Mouse (Mus musculus) layer of hippocampus, adult 11-12 months (tissue): ENCODE data around the gene Slc34a3.
"Not testable (repeated sequence)": the region's sequence is repeated elsewhere in the genome, so short reads cannot be mapped to it uniquely, and the experiment has no call there.

Experiments
- DNase-seq: peaks from one replicate; pipeline ENCODE4 v3.0.0; 2022; ENCODE audit warnings: low spot score

Slc34a3 gene

GRCm38 (mm10) chr2:25234050-25234449 lies at the start of gene Slc34a3:
TSS of gene Slc34a3 (minus strand) at chr2:25234364.
- DNase-seq = no peak

- DNase-seq = peak; percentile 90
Measured at GRCm38 (mm10) chr2:25278928-25279882, 45.0 kb upstream of the Slc34a3 start.

DNA sequence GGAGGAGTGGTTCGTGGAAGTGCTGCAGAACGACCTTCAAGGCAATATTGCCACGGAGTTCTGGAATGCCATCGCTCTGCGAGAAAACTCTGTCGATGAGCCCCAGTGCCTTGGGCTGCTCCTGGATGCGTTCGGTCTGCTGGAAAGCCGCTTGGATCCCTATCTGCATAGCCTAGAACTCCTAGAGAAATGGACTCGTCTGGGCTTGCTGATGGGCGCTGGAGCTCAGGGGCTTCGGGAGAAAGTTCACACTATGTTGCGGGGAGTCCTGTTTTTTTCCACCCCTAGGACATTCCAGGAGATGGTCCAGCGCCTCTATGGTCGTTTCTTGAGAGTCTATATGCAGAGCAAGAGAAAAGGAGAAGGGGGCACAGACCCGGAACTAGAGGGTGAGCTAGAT lies 38.8 kb upstream of the Slc34a3 start:
- no peak for DNase-seq

- DNase-seq = no peak
Measured at GRCm38 (mm10) chr2:25272515-25272914, 38.4 kb upstream of the Slc34a3 start.

- peak; percentile 98 for DNase-seq
Measured at GRCm38 (mm10) chr2:25271827-25272511, 37.8 kb upstream of the Slc34a3 start, which contains the start of the genes Ssna1 and Anapc2. TSS of gene Ssna1 (minus strand) at chr2:25272438. TSS of gene Anapc2 (plus strand) at chr2:25272478.

DNA sequence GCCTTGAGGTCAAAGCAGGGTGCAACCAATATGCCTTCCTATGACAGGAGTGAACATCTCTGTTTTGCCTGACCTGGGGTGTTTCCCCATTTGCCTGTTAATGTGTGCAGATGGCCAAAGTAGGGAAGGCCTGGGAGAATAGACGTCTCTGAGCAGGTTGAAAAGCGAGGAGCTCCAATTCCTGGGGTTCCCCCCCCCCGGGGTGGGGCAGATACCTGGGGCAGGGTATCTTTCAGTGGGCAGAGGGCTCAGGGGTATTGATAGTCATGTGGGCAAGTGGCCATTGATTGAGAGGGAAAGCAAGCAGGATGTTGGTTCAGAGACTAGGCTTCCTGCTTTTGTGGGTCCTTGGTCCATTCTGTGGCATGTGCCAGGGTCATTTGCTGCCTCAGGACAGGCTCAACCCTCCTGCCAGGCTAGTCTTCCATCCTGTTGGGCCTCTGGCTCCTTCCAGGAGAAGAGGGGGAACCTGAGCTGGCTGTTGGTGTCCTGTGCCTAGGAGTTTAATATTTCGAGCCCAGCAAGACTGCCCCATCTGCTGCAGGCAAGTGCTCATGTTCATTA lies 33.7 kb upstream of the Slc34a3 start:
- DNase-seq = no peak

GRCm38 (mm10) chr2:25267241-25267640 lies 33.1 kb upstream of the Slc34a3 start:
- DNase-seq = peak; percentile 68

- DNase-seq = peak; percentile 84
Measured at GRCm38 (mm10) chr2:25266720-25267119, 32.6 kb upstream of the Slc34a3 start.

- peak; percentile 62 for DNase-seq
Measured at GRCm38 (mm10) chr2:25265897-25266656, 31.9 kb upstream of the Slc34a3 start.

- DNase-seq = no peak
Measured at GRCm38 (mm10) chr2:25264851-25265250, 30.7 kb upstream of the Slc34a3 start.

DNA sequence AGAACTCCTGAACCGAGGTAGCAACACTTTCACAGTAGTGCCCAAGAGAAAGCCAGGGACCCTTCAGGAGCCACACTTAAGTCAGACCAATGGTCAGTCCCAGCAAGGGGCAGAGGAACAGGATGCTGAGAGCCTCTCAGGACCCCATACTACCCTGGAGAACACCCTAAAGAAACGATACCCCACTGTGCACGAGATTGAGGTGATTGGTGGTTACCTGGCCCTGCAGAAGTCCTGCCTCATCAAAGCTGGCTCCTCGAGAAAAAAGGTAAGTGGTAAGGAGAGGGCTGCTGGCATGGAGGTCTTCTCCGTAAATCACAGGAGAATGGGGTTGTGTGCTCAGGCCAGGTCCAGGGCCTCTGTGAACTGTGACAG lies 30.1 kb upstream of the Slc34a3 start:
- DNase-seq = no peak

DNA sequence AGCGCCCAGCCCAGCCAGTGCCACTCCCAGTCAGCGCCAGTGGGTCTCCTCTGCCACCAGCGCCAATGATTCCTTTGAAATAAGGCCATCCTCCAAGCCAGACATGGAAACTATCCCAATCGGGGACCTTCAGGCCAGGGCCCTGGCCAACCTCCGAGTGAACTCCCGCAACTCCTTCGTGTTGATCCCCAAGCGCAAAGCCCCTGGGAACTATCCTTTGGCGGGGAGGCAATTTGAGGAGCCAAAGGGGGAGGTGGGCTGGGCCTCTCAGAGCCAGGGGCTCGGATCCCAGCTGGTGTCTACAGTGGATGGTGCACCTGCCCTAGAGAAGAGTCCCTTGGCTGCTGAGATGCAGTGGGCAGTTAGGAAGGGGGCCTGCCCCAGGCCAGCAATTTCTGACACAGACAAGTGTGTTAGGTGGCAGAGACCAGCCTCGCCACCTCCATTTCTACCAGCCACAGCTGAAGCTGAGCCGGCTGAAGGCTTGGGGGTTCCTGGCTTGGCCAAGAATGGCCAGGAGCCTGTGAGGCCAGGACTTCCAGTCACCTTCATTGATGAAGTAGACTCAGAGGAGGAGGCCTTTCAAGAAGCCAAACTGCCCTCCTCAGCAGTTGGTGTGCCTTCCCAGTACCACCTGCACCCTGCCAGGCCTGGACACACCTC lies 29.6 kb upstream of the Slc34a3 start:
- DNase-seq = no peak

GRCm38 (mm10) chr2:25262795-25263622 lies 28.8 kb upstream of the Slc34a3 start:
- DNase-seq = no peak

DNA sequence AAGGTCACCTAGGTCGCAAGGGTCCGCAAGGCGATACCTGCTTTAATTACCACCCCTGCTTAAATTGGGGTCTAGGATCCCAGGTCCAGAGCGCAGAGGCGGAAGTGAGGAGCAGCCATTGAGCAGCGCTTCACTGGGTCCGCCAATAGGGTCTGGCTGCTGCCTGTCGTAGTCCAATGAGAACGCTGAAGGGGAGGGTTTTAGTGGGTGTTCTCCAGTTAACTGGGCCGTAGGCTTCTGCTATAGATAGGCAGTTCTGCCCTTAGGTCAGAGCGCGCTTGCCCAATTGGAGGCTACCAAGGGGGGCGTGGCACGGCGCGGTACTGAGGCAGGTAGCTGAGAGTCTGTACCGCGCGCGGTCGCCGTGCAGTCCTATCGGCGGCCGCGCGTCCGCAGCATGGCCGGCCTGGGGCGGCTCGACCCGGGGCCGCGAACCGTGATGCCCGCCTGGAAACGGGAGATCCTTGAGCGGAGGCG lies 28.2 kb upstream of the Slc34a3 start, which contains the start of gene Tprn:
Gene Tprn, plus strand, starts transcription at position 328 of the 477 bp plus-strand sequence.
- peak; percentile 96 for DNase-seq

DNA sequence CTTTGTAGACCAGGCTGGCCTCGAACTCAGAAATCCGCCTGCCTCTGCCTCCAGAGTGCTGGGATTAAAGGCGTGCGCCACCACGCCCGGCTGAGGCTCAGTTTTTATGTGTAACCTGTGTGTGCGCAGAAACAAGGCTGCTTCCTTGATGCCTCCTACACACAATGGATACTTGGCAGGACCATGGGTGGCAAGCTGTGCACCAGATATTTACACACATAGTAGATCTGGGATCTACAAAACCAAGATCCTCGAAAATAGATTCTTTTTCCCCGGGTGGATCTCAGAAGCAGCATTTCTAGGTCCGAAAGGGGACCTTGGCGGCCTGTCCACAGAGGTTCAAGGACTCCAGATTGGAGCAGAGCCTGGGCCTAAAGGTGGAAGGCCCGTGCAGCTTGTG lies 27.7 kb upstream of the Slc34a3 start:
- DNase-seq = no peak

- DNase-seq = no peak
Measured at GRCm38 (mm10) chr2:25258887-25259286, 24.7 kb upstream of the Slc34a3 start.

DNA sequence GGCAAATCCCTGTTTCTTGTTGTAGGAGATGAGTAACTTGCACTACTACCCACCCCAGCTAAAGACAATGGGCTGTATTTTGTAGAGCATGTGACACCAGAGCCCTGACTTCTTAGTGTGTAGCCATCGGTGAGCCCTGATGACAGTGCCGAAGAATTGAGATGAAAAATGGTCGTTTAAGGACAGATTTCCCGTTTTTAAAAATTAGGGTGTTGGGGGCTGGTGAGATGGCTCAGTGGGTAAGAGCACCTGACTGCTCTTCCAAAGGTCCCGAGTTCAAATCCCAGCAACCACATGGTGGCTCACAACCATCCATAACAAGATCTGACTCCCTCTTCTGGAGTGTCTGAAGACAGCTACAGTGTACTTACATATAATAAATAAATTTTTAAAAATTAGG lies 23.1 kb upstream of the Slc34a3 start:
- DNase-seq = not testable (repeated sequence)

- not testable (repeated sequence) for DNase-seq
Measured at GRCm38 (mm10) chr2:25256443-25257109, 22.4 kb upstream of the Slc34a3 start.

GRCm38 (mm10) chr2:25255284-25255779 lies 21.2 kb upstream of the Slc34a3 start, which contains the start of gene Tmem203:
TSS of gene Tmem203 (plus strand) at chr2:25255439.
- DNase-seq = peak; percentile 85
